Mouse (Mus musculus): ENCODE data around the gene Tcf12. TPM values are rescaled to one million over a fixed set of nuclear protein-coding genes. Genes with fewer than 3 reads are reported as not detected.
A peak's percentile ranks its signal among the peaks of the same experiment; 100 is the strongest.

Gene Tcf12
- total RNA-seq, 2 experiments from 2014 or later = 36.8 to 43.7 TPM

DNA sequence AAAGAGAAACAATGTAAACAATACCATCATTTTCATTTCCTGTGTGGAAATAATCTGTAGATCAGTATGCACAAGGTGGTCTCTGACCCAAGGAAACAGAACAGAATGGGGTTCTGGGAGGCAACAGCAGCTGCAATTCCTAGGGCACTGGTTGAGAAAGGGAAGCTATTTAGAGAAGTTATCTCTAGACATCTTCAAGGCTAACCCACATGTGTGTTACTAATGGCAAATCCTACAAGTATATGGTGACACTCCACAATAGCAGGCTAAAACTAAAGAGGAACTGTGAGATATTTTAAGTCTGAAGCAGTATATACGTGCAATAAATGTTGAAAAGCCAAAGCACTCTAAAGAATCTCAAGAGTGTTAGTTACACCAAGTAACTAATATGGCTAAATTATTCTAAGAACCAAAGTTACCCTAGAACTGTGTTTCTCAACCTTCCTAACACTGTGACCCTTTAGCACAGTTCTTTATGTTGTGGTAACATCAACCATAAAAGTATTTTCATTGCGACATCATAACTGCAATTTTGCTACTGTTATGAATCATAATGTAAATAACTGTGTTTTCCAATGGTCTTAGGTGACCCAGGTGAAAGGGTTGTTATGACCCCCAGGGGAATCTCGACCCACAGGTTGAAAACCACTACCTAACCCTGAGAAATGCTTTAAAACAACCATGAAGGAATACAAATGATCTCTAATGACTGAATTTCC, 22.6 kb downstream of the Tcf12 start:
- no peak for DNase-seq (ENCODE audit: low spot score in 2 of 2)

DNA sequence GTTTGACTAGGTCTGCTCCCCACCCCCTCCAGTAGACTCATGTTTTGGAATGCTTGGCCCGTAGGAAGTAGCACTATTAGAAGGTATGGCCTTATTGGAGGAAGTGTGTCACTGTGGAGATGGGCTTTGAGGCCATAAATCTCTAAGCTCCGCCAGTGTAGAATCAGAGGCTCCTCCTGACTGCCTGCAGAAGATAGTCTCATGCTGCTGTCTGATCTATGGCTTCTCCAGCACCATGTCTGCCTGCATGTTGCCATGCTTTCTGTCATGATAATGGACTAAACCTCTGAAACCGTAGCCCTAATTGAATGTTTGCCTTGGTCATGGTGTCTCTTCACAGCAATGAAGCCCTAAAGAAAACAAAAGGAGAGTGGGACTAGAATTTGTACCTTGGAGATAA, 26.7 kb downstream of the Tcf12 start:
- no peak for DNase-seq (ENCODE audit: low spot score in 2 of 2)

DNA sequence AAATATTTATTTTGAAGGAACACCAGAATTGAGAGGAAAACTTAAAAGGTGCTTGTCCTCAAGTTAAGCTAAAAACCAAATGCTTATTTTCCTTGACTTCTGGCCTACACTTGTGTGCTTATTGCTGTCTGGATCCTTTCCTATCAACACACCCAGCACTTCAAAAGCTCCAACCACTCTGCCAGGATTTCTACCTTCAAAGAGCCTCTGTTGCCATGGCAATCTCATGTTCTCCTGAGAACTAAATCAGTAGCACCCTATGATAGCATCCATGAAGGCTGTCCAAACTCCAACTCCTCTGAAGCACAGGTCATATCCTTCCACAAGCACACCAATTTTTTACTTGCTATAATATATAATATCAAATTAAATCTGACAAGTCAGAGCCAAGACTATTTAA, 27.5 kb downstream of the Tcf12 start:
- DNase-seq (ENCODE audit: low spot score in 2 of 2) = peak; percentile 8 to 12

DNA sequence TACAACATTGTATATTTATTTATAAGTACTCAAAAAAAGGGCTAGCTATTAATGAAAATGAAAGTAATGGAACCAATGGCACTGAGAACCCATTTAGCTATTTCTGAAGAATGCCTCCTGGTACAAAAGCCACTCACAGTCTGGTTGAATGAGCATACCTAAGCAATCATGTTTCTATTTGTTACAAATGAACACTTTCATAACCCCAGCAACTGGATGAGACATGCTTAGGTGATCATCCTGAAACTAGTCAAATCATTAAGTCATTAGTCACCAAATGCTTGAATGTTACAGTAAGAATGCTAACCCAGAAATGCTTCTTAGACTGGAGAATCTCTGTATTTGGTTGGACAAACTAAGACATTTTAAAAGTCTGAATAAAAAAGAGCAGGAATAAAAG, 35.5 kb downstream of the Tcf12 start:
- DNase-seq (ENCODE audit: low spot score in 2 of 2) = no peak

DNA sequence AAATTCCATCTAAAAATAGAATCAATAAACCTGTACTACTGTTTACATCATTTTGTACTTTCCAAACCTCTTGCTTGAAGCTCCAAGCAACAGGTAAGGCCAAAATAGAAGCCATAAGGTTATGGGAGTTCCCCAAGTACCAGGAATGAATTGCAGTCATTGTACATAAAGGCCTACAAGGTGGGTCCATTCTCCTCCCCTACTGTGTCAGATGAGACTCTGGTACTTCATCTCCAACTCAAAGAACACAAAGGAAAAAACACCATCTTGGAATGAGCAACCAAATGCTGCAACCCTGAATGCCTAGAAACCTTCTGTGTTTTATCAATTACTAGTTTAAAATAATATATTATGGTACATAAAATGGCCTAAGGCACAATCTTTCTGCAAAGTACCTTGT, 45.5 kb downstream of the Tcf12 start:
- no peak for DNase-seq (ENCODE audit: low spot score in 2 of 2)

DNA sequence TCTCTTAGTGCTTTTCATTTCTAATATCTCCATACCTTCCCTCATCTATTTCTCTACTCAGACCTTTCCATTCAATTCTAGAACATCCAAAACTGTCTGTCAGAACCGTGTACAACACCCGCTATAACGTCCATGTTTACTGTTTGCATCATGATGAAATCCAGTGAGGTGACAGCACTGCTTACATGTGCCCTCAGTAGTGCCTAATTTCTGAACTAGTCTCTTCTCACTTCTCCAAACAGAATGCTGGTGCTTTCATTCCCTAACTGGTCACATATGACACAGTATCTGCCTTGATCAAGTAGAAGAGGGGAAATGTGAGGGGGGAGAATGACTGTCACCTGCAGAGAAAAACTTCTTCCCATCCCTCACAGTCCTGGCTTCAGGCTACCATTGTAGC, 58.5 kb downstream of the Tcf12 start:
- no peak for DNase-seq (ENCODE audit: low spot score in 2 of 2)

DNA sequence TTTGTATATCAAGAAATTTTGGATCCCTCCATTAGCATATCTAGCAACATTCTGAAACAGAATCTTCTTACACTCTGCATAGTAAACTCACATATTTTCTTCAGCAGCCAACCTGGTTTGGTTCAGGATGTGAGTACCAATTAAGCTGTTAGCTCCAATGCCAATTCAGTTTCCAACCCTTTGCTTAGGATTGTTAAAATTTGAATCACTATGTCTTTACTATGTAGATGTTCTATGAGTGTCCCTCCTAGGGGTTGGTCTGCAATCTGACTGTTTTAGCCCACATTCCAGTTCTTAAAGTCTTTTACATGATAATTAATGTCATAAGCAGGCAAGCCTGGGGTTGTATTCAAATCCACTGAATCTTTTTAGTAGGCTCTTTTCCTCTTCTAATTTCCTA, 71.5 kb downstream of the Tcf12 start:
- no peak for DNase-seq (ENCODE audit: low spot score in 2 of 2)

DNA sequence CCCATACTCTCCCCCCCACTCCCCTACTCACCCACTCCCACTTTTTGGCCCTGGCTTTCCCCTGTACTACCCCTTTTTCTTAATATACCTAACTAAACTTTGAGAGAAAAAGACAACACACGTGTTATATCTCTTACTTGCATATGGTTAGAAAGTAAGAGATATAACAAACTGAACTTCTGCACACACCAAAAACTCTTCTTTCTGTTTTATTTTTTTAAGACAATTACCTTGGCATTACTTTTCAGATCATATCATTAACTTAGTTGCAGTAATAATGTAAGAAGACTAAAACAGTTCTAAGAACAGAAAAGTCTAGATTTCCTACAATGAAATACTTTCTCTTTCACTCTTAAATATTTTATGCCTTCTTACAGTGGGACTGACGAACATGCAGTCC, 72.3 kb downstream of the Tcf12 start:
- no peak for DNase-seq (ENCODE audit: low spot score in 2 of 2)

DNA sequence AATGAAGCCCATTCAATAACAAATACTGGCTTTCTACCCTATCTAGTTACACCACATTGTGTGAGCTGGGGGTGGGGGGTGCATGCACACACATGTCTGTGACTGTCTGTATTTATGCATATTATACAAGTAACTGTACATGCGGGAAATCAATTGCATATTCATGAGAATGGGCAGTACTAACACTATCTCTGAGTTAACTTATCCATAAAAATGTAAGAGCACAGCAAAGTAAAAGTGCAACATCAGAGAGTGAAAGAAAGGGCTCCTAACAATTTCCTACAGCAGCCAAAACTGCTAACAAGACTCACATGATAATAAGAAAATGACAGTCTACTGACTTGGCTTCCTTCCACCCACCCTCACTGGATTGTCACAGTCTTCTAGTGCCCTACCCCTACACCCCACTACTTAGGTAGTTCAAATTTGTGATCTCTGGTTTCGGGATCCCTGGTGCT, 74.6 kb downstream of the Tcf12 start:
- DNase-seq (ENCODE audit: low spot score in 2 of 2) = no peak

DNA sequence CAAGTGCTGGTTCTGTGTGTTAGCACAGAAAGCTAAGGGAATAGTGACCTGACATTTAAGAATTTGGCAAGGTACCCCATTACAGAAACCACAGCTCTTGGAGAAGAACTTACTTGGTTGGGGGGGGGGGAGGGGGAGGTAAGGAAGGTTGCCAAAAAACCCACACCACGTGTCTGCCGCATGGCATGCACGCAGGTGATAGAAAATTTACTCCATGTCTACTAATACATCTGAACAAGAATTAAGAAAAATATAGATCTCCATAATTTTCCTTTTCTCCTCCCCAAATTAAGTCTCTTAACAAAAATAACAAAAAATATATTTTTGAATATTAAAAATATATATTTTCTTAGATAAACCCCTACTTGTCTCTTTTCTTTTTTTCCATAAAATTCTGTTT, 75.4 kb downstream of the Tcf12 start:
- DNase-seq (ENCODE audit: low spot score in 2 of 2) = no peak

DNA sequence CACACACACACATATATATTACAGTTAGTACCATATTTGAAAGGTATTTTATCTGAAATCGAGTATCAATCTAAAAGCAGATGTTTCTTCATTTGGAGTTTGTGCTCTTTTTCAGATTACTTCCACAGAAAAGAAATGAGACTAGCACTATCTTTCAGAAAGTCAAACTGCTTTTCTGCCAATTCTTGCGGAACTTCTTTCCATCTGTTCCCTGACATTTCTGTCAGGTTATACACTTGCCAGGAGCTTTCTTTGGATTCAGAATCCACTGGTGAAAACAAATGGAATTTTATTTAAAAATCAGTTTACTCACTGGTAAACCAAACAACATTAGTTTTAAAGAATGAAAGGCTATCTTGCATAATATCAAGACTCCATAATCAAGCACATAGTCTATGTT, 78.4 kb downstream of the Tcf12 start:
- DNase-seq (ENCODE audit: low spot score in 2 of 2) = no peak

DNA sequence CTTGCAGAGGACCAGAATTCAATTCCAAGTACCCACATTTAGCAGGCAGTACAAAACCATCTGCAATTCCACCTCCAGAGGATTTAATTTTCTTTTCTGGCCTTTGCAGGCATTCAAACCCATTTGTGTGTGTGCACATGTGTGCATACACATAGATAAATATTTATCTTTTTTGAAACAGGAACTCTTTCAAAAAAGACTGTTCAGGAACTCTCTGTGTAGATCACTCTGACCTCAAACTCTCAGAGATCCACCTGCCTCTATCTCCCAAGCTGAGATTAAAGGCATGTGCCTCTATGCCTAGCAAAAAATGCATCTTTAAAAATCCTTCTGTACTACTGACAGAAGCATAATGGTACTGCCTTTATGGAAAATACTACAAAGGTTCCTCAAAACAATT, 81.4 kb downstream of the Tcf12 start:
- no peak for DNase-seq (ENCODE audit: low spot score in 2 of 2)

DNA sequence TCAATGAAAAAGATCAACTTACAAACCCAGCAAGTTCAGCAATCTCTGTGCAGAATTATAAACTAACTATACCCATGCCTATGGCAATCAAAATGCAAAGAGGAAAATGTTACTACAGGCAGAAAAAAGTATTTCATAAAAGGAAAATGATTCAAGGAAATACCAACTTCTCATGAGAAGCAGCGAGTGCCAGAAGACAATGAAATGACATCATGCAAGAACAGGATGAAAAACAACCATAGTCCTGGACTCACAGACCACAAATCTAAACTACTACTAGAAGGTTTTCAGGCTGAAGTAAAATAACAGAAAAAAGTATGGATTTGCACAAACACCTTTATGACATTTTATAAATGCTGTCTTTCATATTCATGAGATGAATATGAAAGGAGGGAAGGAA, 82.1 kb downstream of the Tcf12 start:
- DNase-seq (ENCODE audit: low spot score in 2 of 2) = no peak

DNA sequence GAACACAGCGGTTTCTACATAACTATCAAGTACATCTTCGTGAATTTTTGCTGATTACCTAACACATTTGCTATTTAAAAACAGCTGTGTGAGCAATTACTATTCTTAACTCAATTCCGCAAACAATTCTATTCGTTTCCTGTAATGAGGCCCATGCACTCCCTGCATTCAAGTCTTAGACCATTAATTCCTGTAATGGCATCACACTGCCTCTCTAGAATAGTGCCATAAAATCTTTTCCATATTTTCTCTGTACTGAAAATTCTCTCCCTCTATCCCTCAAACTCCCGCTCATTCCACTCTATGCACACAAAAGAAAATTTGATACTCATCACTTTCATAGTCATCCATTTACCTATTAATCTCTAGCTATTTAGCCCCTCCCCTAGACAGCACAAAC, 88.4 kb downstream of the Tcf12 start:
- no peak for DNase-seq (ENCODE audit: low spot score in 2 of 2)

DNA sequence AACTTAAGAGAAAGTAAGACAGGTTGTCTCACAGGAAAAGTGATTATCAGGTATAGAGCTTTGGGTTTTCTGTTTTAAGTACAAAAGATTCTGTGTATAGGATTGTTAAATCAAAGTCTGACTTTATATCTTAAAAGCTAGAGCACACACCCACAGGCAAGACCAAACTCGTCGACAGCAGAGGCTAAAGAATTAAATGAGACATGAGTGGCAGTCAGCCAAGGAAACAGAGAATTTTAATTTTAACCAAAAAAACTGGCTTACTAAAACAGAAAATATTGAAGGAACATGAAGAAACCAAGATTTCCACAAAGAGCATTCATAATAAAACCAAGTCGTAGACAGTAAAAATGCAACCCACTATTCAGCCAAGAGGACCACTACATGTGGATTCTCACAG, 90.2 kb downstream of the Tcf12 start:
- DNase-seq (ENCODE audit: low spot score in 2 of 2) = peak; percentile 20 to 26

DNA sequence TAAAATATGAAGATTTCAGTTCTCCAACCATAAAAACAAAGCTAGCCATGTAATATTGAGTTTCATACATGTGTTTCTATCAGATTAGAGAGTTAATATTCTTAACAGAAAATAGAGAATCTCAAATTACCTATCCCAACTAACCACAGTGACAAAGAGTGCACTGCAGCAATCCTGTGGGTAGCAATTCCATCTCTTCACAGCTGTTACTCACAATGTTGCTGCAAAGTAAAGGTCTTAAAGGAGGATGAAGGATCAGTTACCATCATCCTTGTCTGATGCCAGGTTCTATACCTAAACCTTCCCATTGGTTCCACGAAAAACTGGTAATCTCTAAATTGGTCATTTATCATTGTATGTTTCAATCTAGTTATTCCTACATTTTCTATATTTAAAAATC, 95.7 kb downstream of the Tcf12 start:
- no peak for DNase-seq (ENCODE audit: low spot score in 2 of 2)

DNA sequence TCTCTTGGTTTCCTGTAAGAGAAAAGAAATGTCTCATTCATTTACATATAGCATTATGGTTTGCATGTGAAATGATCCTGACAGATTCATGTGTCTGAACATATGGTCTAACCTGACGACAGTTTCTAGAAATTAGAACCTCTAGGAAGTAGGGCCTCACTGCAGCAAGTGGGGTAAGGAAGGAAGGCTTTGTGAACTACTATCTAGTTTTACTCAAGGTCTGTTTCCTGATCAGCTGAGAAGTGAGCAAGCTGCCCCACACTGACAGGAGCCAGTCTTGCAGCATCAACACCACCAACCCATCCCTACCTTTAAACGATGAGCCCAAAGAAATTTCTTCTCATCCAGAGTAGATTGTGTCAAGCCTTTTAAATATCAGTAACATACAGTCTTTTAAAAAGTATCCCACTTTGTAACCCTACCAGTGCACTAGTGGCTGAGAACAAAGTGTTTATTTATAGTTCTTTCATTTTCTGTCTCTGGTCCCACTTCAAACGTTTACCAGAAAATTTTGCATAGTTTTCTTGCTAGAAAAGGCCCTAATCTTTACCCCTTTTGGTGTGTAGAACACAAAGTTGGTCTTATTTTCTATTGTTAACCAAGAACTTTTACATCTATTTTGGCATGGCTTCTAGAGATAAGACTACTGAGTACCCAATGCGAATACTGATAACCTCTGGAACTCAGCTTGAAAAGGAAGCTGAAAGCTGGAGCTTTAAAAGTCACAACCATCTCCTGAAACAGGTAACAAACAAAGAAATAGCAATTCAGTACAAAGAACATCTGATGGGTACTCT, 96.9 kb downstream of the Tcf12 start:
- no peak for DNase-seq (ENCODE audit: low spot score in 2 of 2)

DNA sequence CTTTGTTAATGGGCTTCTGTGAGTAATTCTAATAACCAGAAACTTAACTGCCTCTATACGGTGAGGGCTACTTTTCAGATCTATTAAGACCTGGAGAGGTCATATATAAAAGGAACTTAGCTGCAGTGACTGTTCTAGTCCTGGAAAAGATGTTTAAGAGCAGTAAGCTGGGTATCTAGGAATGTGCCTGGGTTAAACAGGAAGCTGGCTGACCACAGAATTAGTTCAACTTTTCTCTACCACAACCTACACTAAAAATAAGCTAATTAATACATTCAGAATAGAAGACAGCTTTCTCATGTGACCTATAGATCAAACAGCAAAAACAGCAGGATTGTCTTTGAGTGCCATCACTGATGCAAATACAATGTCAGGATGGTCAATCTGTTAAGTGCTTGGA, 98.1 kb downstream of the Tcf12 start:
- DNase-seq (ENCODE audit: low spot score in 2 of 2) = no peak

DNA sequence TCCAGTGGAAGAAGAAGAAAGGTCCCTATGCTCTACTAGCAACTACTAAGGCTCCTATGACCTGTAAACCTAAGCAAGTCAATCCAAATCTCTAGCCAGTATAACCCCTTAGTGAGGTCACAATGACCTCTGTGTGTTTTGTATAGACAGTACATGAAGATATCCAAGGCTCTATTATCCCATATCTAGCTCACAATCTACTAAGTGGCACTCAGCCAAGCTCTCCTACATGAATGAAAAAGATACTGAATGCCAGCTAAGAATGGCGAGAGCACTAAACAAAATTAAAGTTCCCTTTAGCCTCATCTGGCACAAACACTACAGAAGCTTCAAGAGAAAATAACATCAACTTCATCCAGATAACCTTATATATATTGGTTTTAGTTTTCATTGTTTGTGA, 103.0 kb downstream of the Tcf12 start:
- DNase-seq (ENCODE audit: low spot score in 2 of 2) = no peak

DNA sequence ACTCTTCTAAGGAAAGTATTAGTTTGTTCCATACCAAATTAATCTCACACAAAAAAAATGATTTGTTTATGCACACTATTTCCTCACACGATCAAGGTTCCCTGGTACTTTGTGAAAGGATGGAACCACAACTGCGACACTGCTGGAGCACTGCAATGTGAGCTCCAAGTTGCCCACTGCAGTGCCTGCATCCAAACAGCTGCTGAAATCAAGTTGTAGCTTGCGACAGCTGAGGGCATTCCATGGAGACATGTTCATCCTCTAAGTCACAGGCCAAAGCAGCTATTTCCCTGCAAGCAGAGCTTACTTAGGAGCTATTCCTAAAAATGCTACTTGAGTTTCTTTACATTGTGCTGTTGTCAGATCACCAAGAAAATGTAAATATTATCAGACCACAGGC, 120.5 kb downstream of the Tcf12 start:
- no peak for DNase-seq (ENCODE audit: low spot score in 2 of 2)

DNA sequence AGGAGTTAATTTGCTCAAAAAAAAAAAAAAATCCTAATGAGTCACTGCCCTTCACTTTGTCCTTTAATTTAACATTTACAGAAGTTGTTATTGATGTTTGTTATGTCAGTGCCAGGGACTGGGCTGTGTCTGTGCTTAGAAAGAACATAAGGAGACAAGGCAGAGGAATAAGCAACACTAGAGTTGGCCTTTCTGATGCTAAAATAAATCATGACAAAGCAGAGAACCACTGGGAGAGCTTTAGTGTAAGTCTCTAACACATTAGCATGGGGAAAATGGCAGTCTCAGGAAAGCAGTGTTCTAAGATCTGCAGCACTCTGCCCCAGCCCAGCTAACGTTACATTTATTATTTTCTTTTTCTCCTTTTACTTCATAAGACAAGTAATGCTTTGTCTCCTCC, 121.3 kb downstream of the Tcf12 start:
- no peak for DNase-seq (ENCODE audit: low spot score in 2 of 2)

DNA sequence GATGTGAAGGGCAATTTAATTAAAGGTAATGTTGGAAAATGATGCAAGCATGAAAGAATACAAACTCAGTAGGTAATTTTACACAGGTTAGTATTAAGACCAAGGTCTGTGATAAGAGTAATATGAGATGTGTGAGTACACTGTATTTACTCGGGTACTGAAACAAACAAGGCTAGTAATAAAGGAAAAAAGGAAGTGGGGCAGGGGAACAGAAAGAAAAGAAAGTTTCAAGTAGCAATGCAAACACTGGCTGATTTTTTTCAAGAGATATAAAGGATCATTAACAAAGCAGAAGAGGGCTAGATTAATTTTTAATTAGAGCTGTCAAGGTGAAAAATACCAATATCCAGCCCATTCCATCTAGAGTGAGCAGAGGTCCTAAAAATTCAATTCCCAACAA, 122.0 kb downstream of the Tcf12 start:
- no peak for DNase-seq (ENCODE audit: low spot score in 2 of 2)

DNA sequence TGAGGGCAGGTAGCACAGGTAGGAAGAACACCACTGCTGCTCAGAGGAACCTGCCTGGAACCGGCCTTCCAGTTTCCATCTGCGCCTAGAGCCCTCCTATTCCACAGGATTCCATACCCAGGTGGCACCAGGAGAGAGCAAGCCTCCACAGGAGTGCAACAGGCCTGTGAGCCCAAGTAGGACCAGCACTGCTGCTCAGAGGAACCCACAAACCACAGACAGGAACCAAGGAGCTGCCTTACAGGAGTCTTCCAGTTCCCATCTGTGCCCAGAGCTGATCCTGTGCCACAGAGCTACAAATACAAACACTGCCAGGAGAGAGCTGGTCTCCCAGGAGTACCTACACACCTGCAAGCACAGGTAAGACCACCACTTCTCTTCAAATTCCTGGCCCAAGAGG, 125.0 kb downstream of the Tcf12 start:
- DNase-seq (ENCODE audit: low spot score in 2 of 2) = no peak

Data from left cerebral cortex, adult 18-20 months (tissue).